Mouse (Mus musculus) forebrain, embryonic 14.5 days (tissue): ENCODE measurements around the gene Rbm47. TPM values are rescaled to one million over a fixed set of nuclear protein-coding genes. Genes with fewer than 3 reads are reported as not detected.
A peak's percentile ranks its signal among the peaks of the same experiment; 100 is the strongest.

Experiments
- ATAC-seq: fragments of 200-750 bp; cut with Nextera tagmentation; 2 replicates; pipeline ENCODE4 v1.8.0; 2017; ENCODE audit warnings: mild to moderate bottlenecking, moderate library complexity
- DNase-seq: peaks from one replicate; pipeline ENCODE4 v3.0.0-alpha.2; 2015; ENCODE audit warnings: low spot score
- H3K27ac ChIP-seq: fragments of 300-500 bp; sonication (generic); 2 replicates; pipeline ENCODE4 v1.5.1; 2014; ENCODE audit warnings: low read depth, mild to moderate bottlenecking, control low read depth, low read length, moderate library complexity
- H3K27me3 ChIP-seq: fragments of 300-500 bp; sonication (generic); replicated peaks from 2 replicates; pipeline ENCODE4 v1.6.1; 2014; ENCODE audit warnings: low read length, control low read depth, mixed read lengths; ENCODE audit not compliant: control insufficient read depth, insufficient read depth
- H3K36me3 ChIP-seq: fragments of 300-500 bp; sonication (generic); 2 replicates; pipeline ENCODE4 v1.6.1; 2014; ENCODE audit warnings: low read length, control low read depth; ENCODE audit not compliant: control insufficient read depth, insufficient read depth
- H3K4me1 ChIP-seq: fragments of 300-500 bp; sonication (generic); 2 replicates; pipeline ENCODE4 v1.6.1; 2014; ENCODE audit warnings: antibody characterized with exemption, low read length, control low read depth; ENCODE audit not compliant: control insufficient read depth, insufficient read depth
- H3K4me2 ChIP-seq: fragments of 300-500 bp; sonication (generic); 2 replicates; pipeline ENCODE4 v1.6.1; 2014; ENCODE audit warnings: mild to moderate bottlenecking, control low read depth, low read length
- H3K4me3 ChIP-seq: fragments of 300-500 bp; sonication (generic); 2 replicates; pipeline ENCODE4 v1.5.1; 2014; ENCODE audit warnings: low read depth, low read length, control low read depth
- H3K9ac ChIP-seq: fragments of 300-500 bp; sonication (generic); 2 replicates; pipeline ENCODE4 v1.6.1; 2014; ENCODE audit warnings: mild to moderate bottlenecking, low read length, control low read depth, moderate library complexity
- H3K9me3 ChIP-seq: fragments of 300-500 bp; sonication (generic); replicated peaks from 2 replicates; pipeline ENCODE4 v1.6.1; 2016; ENCODE audit warnings: low read length, control low read depth, mixed read lengths; ENCODE audit not compliant: control insufficient read depth
- WGBS: fragments of 180-500 bp; shearing (Covaris S2); extraction: QIAGEN DNeasy Blood & Tissue Kit; methylation state at CpG from one replicate; pipeline ENCODE4 v1.1.7; 2014; 5-methylcytosine and 5-hydroxymethylcytosine counted together
- polyA plus RNA-seq: library from polyadenylated mRNA; unstranded; fragments of >200 nt; fragmentation: Nextera tagmentation; extraction: Ambion mirVana; gene quantifications from 2 replicates; pipeline ENCODE4 v1.2.1, GENCODE M21; 2014

Gene Rbm47
- polyA plus RNA-seq, 1 experiment from 2014 or later, result 2.2 TPM

DNA sequence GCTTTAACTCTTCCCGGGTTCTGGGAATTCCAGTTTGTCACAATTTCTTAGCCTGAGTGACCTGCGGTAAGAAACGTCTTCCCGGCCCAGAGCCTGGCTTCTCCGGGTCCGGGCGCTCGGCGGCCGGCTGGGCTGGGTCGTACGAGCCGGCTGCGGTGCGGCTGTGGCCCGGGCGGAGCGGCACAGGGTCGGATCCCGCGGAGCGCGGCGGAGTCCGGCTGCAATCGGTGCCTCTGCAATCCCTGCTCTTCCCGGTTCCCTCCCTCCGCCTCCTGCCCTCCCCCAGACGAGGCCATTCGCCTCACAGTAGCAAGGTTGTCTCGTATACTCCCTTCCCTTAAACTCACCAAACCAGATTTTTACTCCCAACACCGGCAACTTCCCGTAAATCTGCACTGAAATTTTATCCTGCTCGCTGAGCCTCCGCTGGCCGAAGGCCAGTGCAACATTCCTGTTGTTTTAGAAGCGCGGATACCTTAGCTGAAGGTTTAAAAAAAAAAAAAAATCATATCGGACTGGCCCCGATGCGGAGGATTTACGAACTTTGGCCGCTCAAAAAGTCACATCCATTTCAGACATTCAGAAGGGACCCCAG lies 22.1 kb downstream of the Rbm47 start:
- DNase-seq (peak; percentile 36), ATAC-seq (peak; percentile 63; the same call in 1 of the 2 replicates)
- Histone ChIP-seq H3K4me2 (peak overlapping the region; percentile 69), H3K36me3 (no peaks in the 10 kb centered on the region), H3K4me3 (peak overlapping the region; percentile 35), H3K4me1 (peaks cover 6% of the 10 kb centered on the region), H3K9ac (peak overlapping the region; percentile 49), H3K27ac (peak overlapping the region; percentile 60; the same call in 1 of the 2 replicates), H3K27me3 (peaks cover 14% of the 10 kb centered on the region), H3K9me3 (no peaks in the 10 kb centered on the region)
- WGBS, result under 1% methylated on average over 43 of the region's 43 CpGs

DNA sequence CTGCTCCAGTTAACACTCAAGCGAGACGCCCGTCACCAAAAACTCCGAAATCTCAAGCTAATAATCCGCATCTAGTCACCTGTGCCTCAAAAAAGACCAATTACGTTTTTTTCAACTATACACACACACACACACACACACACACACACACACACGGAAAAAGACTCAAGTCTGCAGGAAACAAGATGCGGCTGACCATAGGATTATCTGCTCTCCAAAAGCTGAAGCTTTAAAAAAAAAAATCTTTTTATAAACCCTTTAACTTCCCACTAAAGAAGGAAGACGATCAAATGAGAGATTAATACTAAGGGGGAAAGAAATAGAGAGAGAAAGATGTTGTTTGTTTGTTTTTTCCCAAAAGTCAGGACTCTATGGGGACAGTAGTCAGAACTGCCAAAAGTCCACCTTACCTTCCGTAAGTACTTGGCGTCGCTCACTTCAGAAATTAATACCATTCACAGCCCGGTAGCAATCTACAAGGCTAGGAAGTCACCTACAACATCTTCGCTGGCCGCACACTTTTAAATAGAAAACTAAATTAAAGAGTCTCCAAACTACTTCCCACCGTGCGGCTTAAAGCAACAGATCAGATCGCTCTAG lies 22.7 kb downstream of the Rbm47 start:
- peak overlapping the region; percentile 35 for H3K4me3 ChIP-seq
- H3K27ac ChIP-seq, result peak overlapping the region; percentile 60; the same call in 1 of the 2 replicates
- peak overlapping the region; percentile 49 for H3K9ac ChIP-seq
- peaks cover 14% of the 10 kb centered on the region for H3K27me3 ChIP-seq
- 7% methylated on average over 18 of the region's 18 CpGs for WGBS
- DNase-seq, result peak; percentile 25
- H3K36me3 ChIP-seq, result no peaks in the 10 kb centered on the region
- H3K4me1 ChIP-seq, result peaks cover 6% of the 10 kb centered on the region
- no peaks in the 10 kb centered on the region for H3K9me3 ChIP-seq
- ATAC-seq, result no peak
- H3K4me2 ChIP-seq, result peak overlapping the region; percentile 69

- H3K9me3 ChIP-seq, result no peaks in the 10 kb centered on the region
- 33% methylated on average over 3 of the region's 3 CpGs for WGBS
- peaks cover 14% of the 10 kb centered on the region for H3K27me3 ChIP-seq
- no peaks in the 10 kb centered on the region for H3K36me3 ChIP-seq
- H3K4me1 ChIP-seq, result peaks cover 6% of the 10 kb centered on the region
- H3K4me3 ChIP-seq, result no peak overlapping the region
- H3K4me2 ChIP-seq, result no peak overlapping the region
- H3K9ac ChIP-seq, result no peak overlapping the region
- ATAC-seq, result no peak
- no peak overlapping the region for H3K27ac ChIP-seq
- no peak for DNase-seq
Measured at GRCm38 (mm10) chr5:66149571-66149970, 23.3 kb downstream of the Rbm47 start.

DNA sequence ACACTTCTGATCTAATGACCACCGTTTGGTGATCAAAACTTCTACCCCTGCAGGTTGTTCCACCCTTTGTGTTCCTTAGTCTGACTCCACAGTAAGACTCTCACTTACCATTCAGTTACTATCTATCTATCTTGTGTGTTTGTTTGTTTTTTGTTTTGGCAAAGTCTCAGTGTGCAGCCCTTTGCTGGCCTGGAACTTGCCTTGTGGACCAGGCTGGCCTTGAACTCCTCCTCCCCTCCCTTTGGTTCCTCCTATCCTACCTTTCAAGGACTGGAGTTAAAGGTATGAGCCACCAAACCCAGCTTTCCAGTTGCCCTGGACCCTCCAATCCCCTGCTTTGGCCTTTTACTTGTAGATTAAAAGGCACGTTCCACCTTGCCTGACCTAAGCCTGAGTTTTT lies 23.8 kb downstream of the Rbm47 start:
- no peak overlapping the region for H3K9ac ChIP-seq
- H3K36me3 ChIP-seq, result no peaks in the 10 kb centered on the region
- WGBS, result 53% methylated on average over 2 of the region's 2 CpGs
- DNase-seq (no peak), ATAC-seq (no peak)
- H3K4me2 ChIP-seq, result no peak overlapping the region
- no peaks in the 10 kb centered on the region for H3K9me3 ChIP-seq
- peaks cover 14% of the 10 kb centered on the region for H3K27me3 ChIP-seq
- H3K4me3 ChIP-seq, result no peak overlapping the region
- peaks cover 6% of the 10 kb centered on the region for H3K4me1 ChIP-seq
- H3K27ac ChIP-seq, result no peak overlapping the region

DNA sequence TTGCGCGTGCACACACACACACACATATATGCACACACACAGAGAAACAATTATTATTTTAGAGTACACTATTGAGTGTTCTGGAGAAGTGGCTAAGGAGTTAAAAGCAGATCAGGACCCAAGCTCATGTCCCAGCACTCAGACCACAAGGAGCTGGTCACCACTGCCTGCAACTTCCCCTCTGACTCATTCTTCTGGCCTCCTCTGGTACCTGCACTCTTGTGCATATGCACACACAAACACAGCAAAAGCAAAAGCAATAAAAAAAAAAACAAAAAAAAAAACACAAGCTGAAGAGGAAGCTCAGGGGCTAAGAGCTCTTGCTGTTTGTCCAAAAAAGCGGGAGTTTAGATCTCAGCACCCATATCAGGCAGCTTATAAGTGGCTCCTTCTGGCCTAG lies 25.6 kb downstream of the Rbm47 start:
- peaks cover 6% of the 10 kb centered on the region for H3K4me1 ChIP-seq
- no peak overlapping the region for H3K4me2 ChIP-seq
- DNase-seq (no peak), ATAC-seq (no peak)
- no peak overlapping the region for H3K27ac ChIP-seq
- H3K4me3 ChIP-seq, result no peak overlapping the region
- H3K9me3 ChIP-seq, result no peaks in the 10 kb centered on the region
- 98% methylated on average over 3 of the region's 3 CpGs for WGBS
- no peak overlapping the region for H3K9ac ChIP-seq
- no peaks in the 10 kb centered on the region for H3K36me3 ChIP-seq
- peaks cover 10% of the 10 kb centered on the region for H3K27me3 ChIP-seq

- Histone ChIP-seq H3K27me3 (peaks cover 5% of the 10 kb centered on the region; the same call in 1 of the 2 replicates), H3K9ac (no peak overlapping the region), H3K4me3 (no peak overlapping the region), H3K9me3 (no peaks in the 10 kb centered on the region), H3K27ac (no peak overlapping the region), H3K4me2 (no peak overlapping the region), H3K4me1 (no peaks in the 10 kb centered on the region), H3K36me3 (no peaks in the 10 kb centered on the region)
- WGBS, result 87% methylated on average over 5 of the region's 5 CpGs
- ATAC-seq (no peak), DNase-seq (no peak)
Measured at GRCm38 (mm10) chr5:66145583-66145982, 27.3 kb downstream of the Rbm47 start.

DNA sequence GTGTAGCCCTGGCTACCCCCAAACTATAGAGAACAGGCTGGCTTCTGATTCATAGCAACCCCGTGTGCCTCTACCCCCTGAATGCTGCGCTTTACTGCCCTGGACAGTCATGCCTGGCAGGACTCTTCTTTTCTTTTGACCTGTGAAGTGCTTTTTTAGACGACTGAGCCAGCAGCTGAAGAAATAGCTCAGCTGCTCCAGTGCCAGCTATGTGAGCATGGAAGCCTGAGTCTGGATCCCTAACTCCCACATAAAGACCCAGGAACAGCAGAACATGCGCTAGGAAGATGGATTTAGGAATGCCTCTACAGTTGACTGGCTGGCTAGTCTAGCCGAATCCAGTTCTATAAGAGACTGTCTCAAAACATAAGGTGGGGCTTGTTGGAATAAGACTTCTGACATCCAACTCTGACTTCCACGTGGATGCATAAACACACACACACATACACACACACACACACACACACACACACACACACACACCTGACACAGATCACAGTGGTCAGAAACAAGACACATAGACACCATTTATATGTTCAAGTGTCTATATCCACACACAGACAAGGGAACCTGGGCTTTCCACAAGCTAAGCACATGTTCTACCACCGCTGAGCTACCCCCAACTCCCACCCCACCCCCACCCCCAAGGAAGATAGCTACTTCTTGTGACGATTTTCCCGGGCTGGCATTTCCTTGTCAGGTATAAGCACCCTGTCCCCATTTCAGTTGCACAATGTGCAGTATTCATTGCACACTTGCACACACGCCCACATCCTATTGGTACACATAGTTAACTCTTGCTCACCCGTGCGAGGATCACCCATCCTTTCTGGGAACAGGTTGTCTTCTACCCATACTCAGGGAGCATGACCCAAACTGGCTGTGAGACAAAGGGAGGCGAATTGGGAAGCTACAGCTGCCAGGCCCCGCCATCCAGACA lies 29.6 kb downstream of the Rbm47 start:
- Histone ChIP-seq H3K27me3 (no peaks in the 10 kb centered on the region), H3K4me3 (no peak overlapping the region), H3K9me3 (no peaks in the 10 kb centered on the region), H3K4me1 (no peaks in the 10 kb centered on the region), H3K9ac (no peak overlapping the region), H3K27ac (no peak overlapping the region), H3K4me2 (no peak overlapping the region), H3K36me3 (no peaks in the 10 kb centered on the region)
- 83% methylated on average over 14 of the region's 14 CpGs for WGBS
- DNase-seq (no peak), ATAC-seq (no peak)

DNA sequence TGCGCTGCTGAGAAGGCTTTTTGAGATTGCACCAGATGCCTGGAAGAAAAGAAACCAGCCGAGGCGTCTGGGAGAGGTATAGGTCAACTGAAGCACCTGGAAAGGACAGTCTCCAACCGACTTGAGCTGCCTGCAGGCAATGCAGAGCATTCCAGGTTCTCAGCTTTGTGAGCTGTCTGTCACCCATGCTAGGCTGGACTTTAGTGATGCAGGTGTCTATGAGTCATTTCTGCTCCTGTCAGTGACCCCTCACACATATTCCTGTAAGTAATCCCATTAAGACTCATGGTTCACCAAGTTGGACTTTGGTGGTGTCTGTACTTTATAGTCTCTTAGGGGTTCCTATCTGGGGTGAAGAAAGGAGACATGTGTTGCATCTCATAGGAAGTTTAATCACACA lies 31.4 kb downstream of the Rbm47 start:
- Histone ChIP-seq H3K4me1 (no peaks in the 10 kb centered on the region), H3K27ac (no peak overlapping the region), H3K9ac (no peak overlapping the region), H3K9me3 (no peaks in the 10 kb centered on the region), H3K36me3 (no peaks in the 10 kb centered on the region), H3K4me3 (no peak overlapping the region), H3K4me2 (no peak overlapping the region), H3K27me3 (no peaks in the 10 kb centered on the region)
- ATAC-seq (no peak), DNase-seq (no peak)
- WGBS, result 90% methylated on average over 4 of the region's 4 CpGs
